Mouse (Mus musculus) kidney, postnatal 0 days (tissue): Measurements from ENCODE around the gene Gm12830. TPM values are rescaled to one million over a fixed set of nuclear protein-coding genes. Genes with fewer than 3 reads are reported as not detected.
A peak's percentile ranks its signal among the peaks of the same experiment; 100 is the strongest.

Experiments
- ATAC-seq: fragments of 200-750 bp; cut with Nextera tagmentation; replicated peaks from 2 replicates; pipeline ENCODE4 v1.8.0; 2017; ENCODE audit warnings: low read depth, moderate number of reproducible peaks, moderate TSS enrichment, moderate library complexity; ENCODE audit not compliant: low FRiP score
- DNase-seq: peaks from one replicate; pipeline ENCODE4 v3.0.0-alpha.2; 2016; ENCODE audit warnings: low spot score
- H3K27ac ChIP-seq: fragments of 300-500 bp; sonication (generic); 2 replicates; pipeline ENCODE4 v1.5.1; 2014; ENCODE audit warnings: mild to moderate bottlenecking
- H3K27me3 ChIP-seq: fragments of 300-500 bp; sonication (generic); 2 replicates; pipeline ENCODE4 v1.6.1; 2014; ENCODE audit warnings: low read length, mixed read lengths; ENCODE audit not compliant: insufficient read depth
- H3K36me3 ChIP-seq: fragments of 300-500 bp; sonication (generic); 2 replicates; pipeline ENCODE4 v1.6.1; 2014; ENCODE audit warnings: low read length, mixed read lengths; ENCODE audit not compliant: insufficient read depth
- H3K4me1 ChIP-seq: fragments of 300-500 bp; sonication (generic); replicated peaks from 2 replicates; pipeline ENCODE4 v1.6.1; 2014; ENCODE audit warnings: antibody characterized with exemption, low read length, mixed read lengths; ENCODE audit not compliant: insufficient read depth
- H3K4me2 ChIP-seq: fragments of 300-500 bp; sonication (generic); 2 replicates; pipeline ENCODE4 v1.6.1; 2014; ENCODE audit warnings: mild to moderate bottlenecking, low read length, moderate library complexity, mixed read lengths
- H3K4me3 ChIP-seq: fragments of 300-500 bp; sonication (generic); replicated peaks from 2 replicates; pipeline ENCODE4 v1.5.1; 2014; ENCODE audit warnings: low read depth, low read length
- H3K9ac ChIP-seq: fragments of 300-500 bp; sonication (generic); 2 replicates; pipeline ENCODE4 v1.6.1; 2014; ENCODE audit warnings: low read depth, low read length
- H3K9me3 ChIP-seq: fragments of 300-500 bp; sonication (generic); replicated peaks from 2 replicates; pipeline ENCODE4 v1.6.1; 2016; ENCODE audit warnings: low read length, inconsistent platforms, mixed read lengths
- CTCF ChIP-seq: IDR thresholded peaks from 2 replicates; pipeline ENCODE4 v1.5.1; 2016; ENCODE audit warnings: antibody characterized with exemption, low read depth, mild to moderate bottlenecking, moderate library complexity
- WGBS: fragments of 180-500 bp; shearing (Covaris S2); extraction: QIAGEN DNeasy Blood & Tissue Kit; methylation state at CpG from one replicate; pipeline ENCODE4 v1.1.7; 2014; 5-methylcytosine and 5-hydroxymethylcytosine counted together
- polyA plus RNA-seq: library from polyadenylated mRNA; unstranded; fragments of >200 nt; fragmentation: Nextera tagmentation; extraction: Ambion mirVana; gene quantifications from 2 replicates; pipeline ENCODE4 v1.2.1, GENCODE M21; 2015

Gene Gm12830
- polyA plus RNA-seq, 1 experiment from 2014 or later = 0.07 TPM

DNA sequence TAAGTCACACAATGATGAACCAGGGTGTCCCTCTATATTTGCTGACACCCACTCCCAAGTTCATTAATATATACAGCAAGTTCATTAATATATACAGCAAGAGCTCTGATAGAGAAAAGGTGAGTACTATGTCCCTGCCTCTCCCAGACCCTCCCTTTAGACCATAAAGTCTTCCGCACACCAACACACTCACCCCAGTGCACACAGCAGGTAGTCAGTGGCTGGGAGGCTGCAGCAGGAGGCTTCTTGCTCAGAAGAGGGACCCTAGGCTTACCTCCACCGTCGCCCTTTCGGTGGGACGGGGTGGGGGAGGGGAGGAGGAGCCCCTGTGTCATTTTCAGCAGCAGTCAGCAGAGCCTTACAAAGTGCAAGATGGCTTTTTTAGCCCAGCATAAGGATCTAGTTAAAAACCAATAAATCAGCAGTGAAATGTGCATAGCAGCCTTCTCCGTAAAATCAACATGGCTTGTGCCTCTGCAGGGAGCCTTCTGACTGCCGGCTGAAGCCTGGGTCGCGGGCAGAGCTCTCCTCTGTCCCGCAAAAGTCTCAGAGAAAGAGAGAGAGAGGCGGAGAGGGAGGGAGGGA lies 20.9 kb downstream of the Gm12830 start:
- Histone ChIP-seq H3K4me1 (no peaks in the 10 kb centered on the region), H3K9ac (no peak overlapping the region), H3K36me3 (no peaks in the 10 kb centered on the region), H3K4me2 (peak overlapping the region; percentile 40), H3K27ac (peak overlapping the region; percentile 40; the same call in 1 of the 2 replicates), H3K27me3 (peaks cover 4% of the 10 kb centered on the region; the same call in 1 of the 2 replicates), H3K9me3 (no peaks in the 10 kb centered on the region), H3K4me3 (0 out of 2 replicates have a peak overlapping the region, but pooled peaks have one; percentile 9)
- DNase-seq (peak; percentile 83), ATAC-seq (0 out of 2 replicates have a peak, but pooled peaks have one; percentile 25)
- no peak for TF ChIP-seq CTCF
- WGBS = 6% methylated on average over 10 of the region's 11 CpGs

DNA sequence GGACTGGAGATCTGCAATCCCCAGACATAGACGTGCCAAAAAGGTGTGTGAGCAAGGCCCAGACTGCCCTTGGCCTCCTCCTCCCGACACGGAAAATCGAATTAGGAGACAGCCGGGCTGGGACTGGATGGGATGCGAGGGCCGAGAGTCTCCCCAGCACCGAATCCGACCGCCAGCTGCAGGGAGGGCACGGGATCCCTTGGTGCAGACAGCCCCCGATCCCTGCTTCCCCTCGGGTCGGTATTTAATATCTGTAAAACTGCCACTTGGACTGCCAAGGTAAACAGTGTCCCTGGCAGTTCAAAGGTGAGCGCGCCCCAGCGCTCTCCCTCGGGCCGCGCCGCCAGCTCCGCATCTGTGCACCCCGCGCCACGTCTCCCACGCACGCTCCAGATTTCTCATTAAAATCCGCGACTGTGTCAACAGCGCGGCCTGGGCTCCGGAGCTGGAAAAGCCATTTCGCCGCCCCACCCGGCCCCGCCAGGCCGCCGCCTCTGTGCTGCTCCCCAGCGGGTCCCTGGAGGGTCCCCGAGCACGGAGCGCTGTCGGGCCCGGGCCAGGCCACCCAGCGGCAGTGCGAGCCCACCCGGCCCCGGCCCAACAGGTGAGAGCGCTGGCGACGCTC lies 21.7 kb downstream of the Gm12830 start:
- Histone ChIP-seq H3K27me3 (peaks cover 4% of the 10 kb centered on the region; the same call in 1 of the 2 replicates), H3K9me3 (no peaks in the 10 kb centered on the region), H3K4me1 (no peaks in the 10 kb centered on the region), H3K4me3 (peak overlapping the region; percentile 35), H3K36me3 (no peaks in the 10 kb centered on the region), H3K4me2 (peak overlapping the region; percentile 56), H3K9ac (peak overlapping the region; percentile 35), H3K27ac (peak overlapping the region; percentile 73)
- 1% methylated on average over 50 of the region's 51 CpGs for WGBS
- ATAC-seq (peak; percentile 79), DNase-seq (peak; percentile 86)
- no peak for TF ChIP-seq CTCF

DNA sequence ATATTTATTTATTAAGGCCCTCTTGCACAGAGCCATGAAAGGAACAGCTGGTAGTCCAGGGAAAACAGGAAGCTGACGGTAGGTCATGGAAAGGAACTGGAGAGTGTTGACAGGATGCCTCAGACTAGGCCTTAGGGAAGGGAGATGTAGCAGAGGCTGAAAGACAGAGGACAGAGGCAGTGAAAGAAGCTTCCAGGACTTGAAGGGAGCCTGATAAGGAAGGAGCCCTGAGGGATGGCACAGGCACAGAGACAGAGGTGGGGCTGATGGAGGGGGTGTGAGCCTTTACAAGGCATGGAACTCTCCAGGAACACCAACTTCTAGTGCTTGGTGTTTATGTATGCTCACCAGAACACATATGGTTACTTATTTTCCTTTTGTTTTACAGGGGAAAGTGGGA lies 23.1 kb downstream of the Gm12830 start:
- Histone ChIP-seq H3K4me2 (no peak overlapping the region), H3K27ac (no peak overlapping the region), H3K27me3 (peaks cover 4% of the 10 kb centered on the region; the same call in 1 of the 2 replicates), H3K4me3 (no peak overlapping the region), H3K36me3 (no peaks in the 10 kb centered on the region), H3K9me3 (no peaks in the 10 kb centered on the region), H3K9ac (no peak overlapping the region), H3K4me1 (no peaks in the 10 kb centered on the region)
- DNase-seq (peak; percentile 16), ATAC-seq (no peak)
- TF ChIP-seq CTCF = no peak
- WGBS = 55% methylated on average over 1 of the region's 1 CpGs

DNA sequence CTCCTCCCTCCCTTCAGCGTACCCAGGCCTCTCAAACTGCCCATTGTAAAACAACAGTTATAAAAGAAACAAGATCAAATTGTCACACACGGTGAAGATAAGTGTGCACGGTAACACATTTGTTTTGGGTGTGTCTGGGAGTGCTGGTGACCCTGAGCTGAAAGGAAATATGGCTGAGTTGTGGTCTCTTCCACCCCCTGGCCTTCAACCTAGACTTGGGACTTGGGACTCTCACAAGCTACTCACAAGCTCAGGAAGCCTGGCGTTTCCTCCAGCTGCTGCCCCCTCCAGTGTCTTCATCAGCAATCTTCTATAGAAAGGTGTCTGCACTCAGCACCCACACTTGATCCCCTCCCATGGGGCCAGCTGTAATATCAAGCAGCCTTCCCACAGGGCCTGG lies 24.1 kb downstream of the Gm12830 start:
- H3K9ac ChIP-seq = no peak overlapping the region
- no peak for TF ChIP-seq CTCF
- H3K27me3 ChIP-seq = peaks cover 4% of the 10 kb centered on the region; the same call in 1 of the 2 replicates
- no peaks in the 10 kb centered on the region for H3K4me1 ChIP-seq
- H3K4me3 ChIP-seq = no peak overlapping the region
- no peak overlapping the region for H3K4me2 ChIP-seq
- no peak for ATAC-seq
- no peaks in the 10 kb centered on the region for H3K36me3 ChIP-seq
- H3K27ac ChIP-seq = no peak overlapping the region
- 27% methylated on average over 4 of the region's 4 CpGs for WGBS
- no peaks in the 10 kb centered on the region for H3K9me3 ChIP-seq
- DNase-seq = no peak

DNA sequence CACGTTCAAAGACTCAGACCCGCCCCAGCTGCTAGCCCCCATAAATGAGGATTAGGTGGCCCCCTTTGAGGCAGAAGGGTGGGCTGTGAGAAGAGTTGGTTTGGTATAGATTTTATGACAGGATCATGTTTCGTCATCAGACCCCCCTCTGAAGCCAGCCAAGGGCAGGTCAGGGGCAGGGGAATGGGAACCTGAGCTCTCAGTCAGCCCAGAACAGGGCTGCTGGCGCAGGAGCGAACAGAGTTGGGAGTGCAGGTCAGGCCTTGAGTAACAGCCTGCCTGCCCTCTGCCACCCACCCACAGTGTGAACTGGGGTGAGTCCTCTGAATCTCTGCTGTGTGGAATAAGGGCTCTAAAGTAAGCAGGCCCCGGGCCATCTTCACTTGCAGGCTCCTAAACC lies 25.2 kb downstream of the Gm12830 start:
- H3K4me1 ChIP-seq = no peaks in the 10 kb centered on the region
- no peak overlapping the region for H3K27ac ChIP-seq
- peak; percentile 49; the same call in 1 of the 2 replicates for ATAC-seq
- H3K27me3 ChIP-seq = no peaks in the 10 kb centered on the region; the same call in 1 of the 2 replicates
- TF ChIP-seq CTCF = no peak
- no peak overlapping the region for H3K4me2 ChIP-seq
- no peaks in the 10 kb centered on the region for H3K9me3 ChIP-seq
- H3K4me3 ChIP-seq = no peak overlapping the region
- no peaks in the 10 kb centered on the region for H3K36me3 ChIP-seq
- 61% methylated on average over 6 of the region's 6 CpGs for WGBS
- H3K9ac ChIP-seq = no peak overlapping the region
- peak; percentile 58 for DNase-seq

DNA sequence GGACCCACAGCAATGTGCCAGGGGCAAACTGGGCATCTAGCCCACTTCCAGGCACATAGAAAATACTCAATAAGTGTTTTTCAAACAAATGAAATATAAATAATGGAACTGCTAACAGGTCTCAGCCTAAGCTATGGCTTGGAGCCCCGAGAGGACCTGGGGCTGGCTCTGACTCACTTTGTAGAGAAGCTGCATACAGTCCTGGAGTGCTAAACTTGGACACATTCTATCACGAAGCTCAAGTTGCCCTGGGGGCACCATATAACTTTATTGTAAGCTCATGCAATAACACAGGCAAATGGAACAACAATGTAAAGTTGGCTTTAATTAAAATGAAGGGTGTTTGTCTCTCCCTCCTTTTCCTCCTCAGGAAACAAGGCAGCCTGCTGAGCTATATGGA lies 32.4 kb downstream of the Gm12830 start:
- 75% methylated on average over 2 of the region's 2 CpGs for WGBS
- Histone ChIP-seq H3K36me3 (no peaks in the 10 kb centered on the region), H3K4me3 (no peak overlapping the region), H3K9me3 (no peaks in the 10 kb centered on the region), H3K27me3 (no peaks in the 10 kb centered on the region), H3K4me1 (no peaks in the 10 kb centered on the region), H3K27ac (no peak overlapping the region), H3K9ac (no peak overlapping the region), H3K4me2 (no peak overlapping the region)
- no peak for TF ChIP-seq CTCF
- DNase-seq (no peak), ATAC-seq (no peak)
